ENCODE assay signal across 8 mouse cellular contexts in genomic region chr3:88603714-88604161, GRCm38 (mm10). TPM values are rescaled to one million over a fixed set of nuclear protein-coding genes. Genes with fewer than 3 reads are reported as not detected.
A peak's percentile ranks its signal among the peaks of the same experiment; 100 is the strongest.
DNase-seq lines count a peak whose midpoint lies in the region; ATAC-seq and TF ChIP-seq lines count a peak whose summit lies in the region.

No protein-coding gene starts in this region.

- no peak overlapping the region for H3K4me2 ChIP-seq in heart, embryonic 12.5 days

- TF ChIP-seq CTCF in layer of hippocampus, adult 2 months (conservative IDR thresholded peaks at IDR 0.05) = peak; percentile 89

- 17% methylated on average over 6 of the region's 6 CpGs for WGBS in heart, embryonic 12.5 days

- no peak overlapping the region for H3K9ac ChIP-seq in heart, embryonic 12.5 days

- H3K36me3 ChIP-seq in heart, embryonic 12.5 days = no peaks in the 10 kb centered on the region

- no peaks in the 10 kb centered on the region for H3K9me3 ChIP-seq in heart, embryonic 12.5 days (replicated peaks)

- DNase-seq in layer of hippocampus, adult 2 months (ENCODE audit: low spot score in 2 of 2) = peak in 1 of 2 experiments; percentile 62
- no peak for DNase-seq in layer of hippocampus, adult 8-10 months (ENCODE audit: low spot score in 2 of 2)
- peak; percentile 61 for DNase-seq in MEL-GATA-1-ER (ENCODE audit: extremely low read depth, low read depth)
- DNase-seq in cerebellum, postnatal 14 days = peak; percentile 78 to 86
- peak; percentile 89 for DNase-seq in kidney, postnatal 14 days
- DNase-seq in thymus, postnatal 25 days = peak; percentile 80

- peaks cover 25% of the 10 kb centered on the region for H3K4me1 ChIP-seq in heart, embryonic 12.5 days (replicated peaks)

- no peak overlapping the region for H3K4me3 ChIP-seq in layer of hippocampus, adult 2 months
- H3K4me3 ChIP-seq in heart, embryonic 12.5 days = no peak overlapping the region

- no peak overlapping the region for H3K27ac ChIP-seq in layer of hippocampus, adult 2 months
- H3K27ac ChIP-seq in heart, embryonic 12.5 days (ENCODE audit: poor library complexity, severe bottlenecking) = peak overlapping the region; percentile 42; the same call in 1 of the 2 replicates

- ATAC-seq in heart, embryonic 12.5 days (ENCODE audit: insufficient number of reproducible peaks, low FRiP score) = peak; percentile 71
- peak; percentile 72 for ATAC-seq in megakaryocyte, adult 5-6 weeks (ENCODE audit: poor library complexity, severe bottlenecking)

- H3K27me3 ChIP-seq in heart, embryonic 12.5 days (replicated peaks) = no peaks in the 10 kb centered on the region

RNA-seq across cellular contexts. Expression of gene Arhgef2, which starts 2.0 kb away (rescaled TPM):
- 100 to 1,000 TPM; 268 to 283 TPM for total RNA-seq in layer of hippocampus, adult 2 months (2021)
- total RNA-seq in layer of hippocampus, adult 8-10 months (2022) = 100 to 1,000 TPM; 210 to 272 (median 257) TPM
- polyA plus RNA-seq in heart, embryonic 12.5 days (2016; fragmentation: Nextera tagmentation; extraction: Ambion mirVana) = 84.5 and 91.8 TPM in 2 replicates
- 71.1 and 85.9 TPM in 2 replicates for total RNA-seq in megakaryocyte, adult 5-6 weeks (2015)
- total RNA-seq in megakaryocyte, adult 5-6 weeks (2017) = 49.6 and 73.1 TPM in 2 replicates

RNA-seq across cellular contexts. Expression of gene Ssr2, which starts 28.1 kb away (rescaled TPM):
- total RNA-seq in layer of hippocampus, adult 2 months (2021) = 10 to 100 TPM; 86.8 to 91.6 TPM
- 10 to 100 TPM; 86.4 to 96.0 (median 90.1) TPM for total RNA-seq in layer of hippocampus, adult 8-10 months (2022)
- 181 and 185 TPM in 2 replicates for polyA plus RNA-seq in heart, embryonic 12.5 days (2016; fragmentation: Nextera tagmentation; extraction: Ambion mirVana)
- 207 and 216 TPM in 2 replicates for total RNA-seq in megakaryocyte, adult 5-6 weeks (2015)
- total RNA-seq in megakaryocyte, adult 5-6 weeks (2017) = 93.2 and 107 TPM in 2 replicates

RNA-seq across cellular contexts. Expression of gene Rxfp4, which starts 49.2 kb away (rescaled TPM):
- total RNA-seq in layer of hippocampus, adult 2 months (2021) = not detected
- total RNA-seq in layer of hippocampus, adult 8-10 months (2022) = not detected
- polyA plus RNA-seq in heart, embryonic 12.5 days (2016; fragmentation: Nextera tagmentation; extraction: Ambion mirVana) = not detected in 2 replicates
- not detected in 2 replicates for total RNA-seq in megakaryocyte, adult 5-6 weeks (2015)
- total RNA-seq in megakaryocyte, adult 5-6 weeks (2017) = not detected in 2 replicates

RNA-seq across cellular contexts. Expression of gene Ubqln4, which starts 50.2 kb away (rescaled TPM):
- 100 to 1,000 TPM; 110 to 116 TPM for total RNA-seq in layer of hippocampus, adult 2 months (2021)
- total RNA-seq in layer of hippocampus, adult 8-10 months (2022) = 100 to 1,000 TPM in 2 of 4 experiments, 10 to 100 TPM in 2; 96.1 to 118 (median 107) TPM
- polyA plus RNA-seq in heart, embryonic 12.5 days (2016; fragmentation: Nextera tagmentation; extraction: Ambion mirVana) = 46.5 and 47.9 TPM in 2 replicates
- total RNA-seq in megakaryocyte, adult 5-6 weeks (2015) = 10.5 and 14.5 TPM in 2 replicates
- 15.9 and 16.4 TPM in 2 replicates for total RNA-seq in megakaryocyte, adult 5-6 weeks (2017)

RNA-seq across cellular contexts. Expression of gene Lamtor2, which starts 50.9 kb away (rescaled TPM):
- total RNA-seq in layer of hippocampus, adult 2 months (2021) = 100 to 1,000 TPM in 1 of 2 experiments, 10 to 100 TPM in 1; 96.0 to 106 TPM
- 100 to 1,000 TPM in 3 of 4 experiments, 10 to 100 TPM in 1; 89.2 to 111 (median 106) TPM for total RNA-seq in layer of hippocampus, adult 8-10 months (2022)
- polyA plus RNA-seq in heart, embryonic 12.5 days (2016; fragmentation: Nextera tagmentation; extraction: Ambion mirVana) = 108 and 114 TPM in 2 replicates
- 31.3 TPM in 2 replicates for total RNA-seq in megakaryocyte, adult 5-6 weeks (2015)
- total RNA-seq in megakaryocyte, adult 5-6 weeks (2017) = 57.8 and 73.4 TPM in 2 replicates

Comparison
In these comparisons a context has a peak if more than half of its experiments do, and no peak if none do; other contexts are left out.
1. DNase-seq: peak in MEL-GATA-1-ER (single experiment), cerebellum, postnatal 14 days (2 of 2), kidney, postnatal 14 days (single experiment) and thymus, postnatal 25 days (single experiment); none in layer of hippocampus, adult 8-10 months (0 of 2).